Mouse (Mus musculus) stomach, postnatal 0 days (tissue): ENCODE measurements around the gene Elp5.

Experiments
- CTCF ChIP-seq: IDR thresholded peaks from 2 replicates; pipeline ENCODE4 v1.5.1; 2016; ENCODE audit warnings: antibody characterized with exemption, low read depth, mild to moderate bottlenecking, moderate library complexity
- EP300 ChIP-seq: optimal IDR thresholded peaks from 2 replicates; pipeline ENCODE3; 2016; ENCODE audit warnings: antibody characterized with exemption

DNA sequence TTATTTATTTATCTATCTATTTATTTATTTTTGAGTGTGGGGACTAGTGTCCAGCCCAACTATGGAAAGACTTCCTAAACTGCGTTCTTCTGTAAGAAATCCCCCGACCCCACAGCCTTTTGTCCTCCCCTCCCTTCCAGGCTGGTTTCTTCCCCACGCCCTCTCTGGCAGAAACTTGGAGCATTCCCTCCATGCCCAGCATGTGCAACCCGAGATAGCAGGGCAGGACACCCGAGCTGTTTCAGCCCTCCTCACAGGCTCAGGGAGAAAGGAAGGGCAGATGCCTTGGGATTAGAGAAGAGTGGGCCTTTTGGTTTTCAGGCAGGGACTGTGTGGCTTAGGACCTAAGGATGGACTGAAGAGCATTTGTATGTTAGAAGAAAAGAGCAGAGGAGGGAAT is 560 bp upstream of the Elp5 start:
- TF ChIP-seq CTCF (no peak), EP300 (no peak)
